Mouse (Mus musculus): ENCODE measurements around the gene Rcsd1. TPM values are rescaled to one million over a fixed set of nuclear protein-coding genes. Genes with fewer than 3 reads are reported as not detected.

The Rcsd1 gene
- polyA plus RNA-seq, 1 experiment from 2014 or later: 13.5 TPM

DNA sequence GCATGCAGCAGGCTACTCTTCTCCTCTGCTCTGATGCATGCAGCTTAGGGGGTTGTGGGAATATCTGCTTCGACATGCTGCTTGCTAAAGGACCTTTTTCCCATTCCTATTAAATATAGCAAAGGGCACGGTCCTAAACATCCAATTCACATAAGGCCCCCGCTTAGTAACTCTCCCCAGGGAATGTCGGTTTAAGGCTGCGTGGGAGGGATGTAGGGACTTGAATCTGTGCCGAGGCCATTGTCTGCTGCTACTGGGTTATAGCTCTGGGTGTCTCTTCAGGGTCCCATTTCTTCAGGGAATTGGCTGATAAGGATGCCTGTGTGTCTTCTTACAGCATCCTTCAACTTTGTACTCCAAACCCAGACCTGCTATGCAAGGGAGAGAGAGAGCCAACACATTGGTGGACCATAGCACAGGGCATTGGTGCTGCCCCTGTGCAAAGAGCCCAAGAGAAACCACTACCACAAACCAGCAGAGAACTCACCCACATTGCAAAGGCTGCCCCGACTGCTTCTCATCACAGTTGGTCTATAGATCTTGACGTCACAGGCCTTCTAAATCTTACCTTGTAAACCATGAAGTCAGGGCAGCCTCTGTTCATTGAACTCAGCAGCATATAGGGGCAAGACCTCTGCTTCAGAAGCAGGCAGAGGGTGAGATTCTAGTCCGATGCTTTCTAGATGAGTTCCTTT, 724 bp downstream of the Rcsd1 start:
- Histone ChIP-seq H3K9ac (no peak overlapping the region), H3K4me3 (peak overlapping the region; percentile 61), H3K4me1 (replicated peaks) (peaks cover 15% of the 10 kb centered on the region; the same call in 1 of the 2 replicates), H3K27me3 (peaks cover 58% of the 10 kb centered on the region), H3K4me2 (peak overlapping the region; percentile 98), H3K27ac (no peak overlapping the region), H3K36me3 (no peaks in the 10 kb centered on the region), H3K9me3 (no peaks in the 10 kb centered on the region)
- 39% methylated on average over 9 of the region's 9 CpGs for WGBS
- ATAC-seq (ENCODE audit: low FRiP score): no peak

DNA sequence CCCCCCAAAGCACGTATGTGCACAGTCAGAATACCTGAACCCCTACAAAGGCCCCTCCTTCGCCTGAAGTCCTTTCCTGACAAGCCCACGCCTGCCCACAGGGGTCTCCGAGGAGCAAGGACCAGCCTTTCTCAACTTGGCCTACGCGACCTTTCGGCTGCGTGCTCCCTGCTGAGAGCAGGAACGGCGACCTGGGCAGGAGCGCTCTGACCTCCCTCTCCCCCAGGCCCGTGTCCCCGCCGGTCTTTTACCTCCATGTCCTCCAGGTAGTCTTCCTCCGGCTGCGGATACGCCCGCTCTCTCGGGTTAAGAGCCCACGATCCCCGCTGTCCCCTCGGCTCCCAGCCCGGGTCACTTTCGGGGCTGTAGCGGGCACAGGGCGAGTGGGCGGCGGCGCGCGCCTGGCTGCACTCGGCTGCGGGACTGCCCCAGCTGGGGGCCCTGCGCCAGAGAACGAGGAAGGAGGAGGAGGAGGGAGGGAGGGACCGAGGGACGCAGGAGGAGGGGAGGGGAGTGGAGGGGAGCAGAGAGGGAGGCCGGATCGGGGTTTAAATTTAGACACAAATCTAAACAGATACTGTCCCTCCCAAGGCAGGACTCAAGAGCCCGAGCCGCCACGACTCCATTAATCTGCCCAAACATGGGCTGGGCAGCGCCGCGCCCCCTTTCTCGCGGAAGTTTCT, 1.8 kb downstream of the Rcsd1 start:
- Histone ChIP-seq H3K36me3 (no peaks in the 10 kb centered on the region), H3K27ac (0 out of 2 replicates have a peak overlapping the region, but pooled peaks have one; percentile 15), H3K4me2 (peak overlapping the region; percentile 98), H3K9ac (peak overlapping the region; percentile 76), H3K4me1 (replicated peaks) (peaks cover 19% of the 10 kb centered on the region), H3K4me3 (peak overlapping the region; percentile 61), H3K9me3 (no peaks in the 10 kb centered on the region), H3K27me3 (peaks cover 63% of the 10 kb centered on the region)
- under 1% methylated on average over 41 of the region's 47 CpGs for WGBS
- ATAC-seq (ENCODE audit: low FRiP score): 0 out of 2 replicates have a peak, but pooled peaks have one; percentile 43

DNA sequence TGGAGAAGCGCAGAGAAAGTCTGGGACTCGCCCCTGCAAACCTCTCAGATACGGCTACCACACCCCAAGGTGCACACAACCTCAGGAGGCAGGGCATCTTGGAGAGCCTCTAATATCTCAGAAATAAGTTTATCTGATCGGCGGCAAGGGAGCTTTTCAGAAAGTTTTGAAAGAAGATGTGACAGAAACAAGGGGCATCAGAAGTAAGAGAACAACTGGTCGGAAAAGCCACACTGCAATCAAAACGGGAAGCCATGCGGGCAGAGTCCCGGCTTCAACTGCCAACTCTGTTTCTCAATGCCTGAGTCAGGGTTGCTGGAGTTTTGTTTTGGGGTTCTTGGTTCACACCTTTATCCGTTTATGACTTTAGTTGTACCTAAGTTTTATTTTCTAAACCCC, 2.3 kb downstream of the Rcsd1 start:
- WGBS: 26% methylated on average over 10 of the region's 10 CpGs
- no peak for ATAC-seq (ENCODE audit: low FRiP score)
- 0 out of 2 replicates have a peak overlapping the region, but pooled peaks have one; percentile 15 for H3K27ac ChIP-seq
- peaks cover 68% of the 10 kb centered on the region for H3K27me3 ChIP-seq
- peak overlapping the region; percentile 61 for H3K4me3 ChIP-seq
- peak overlapping the region; percentile 98 for H3K4me2 ChIP-seq
- H3K9ac ChIP-seq: peak overlapping the region; percentile 76; the same call in 1 of the 2 replicates
- H3K36me3 ChIP-seq: no peaks in the 10 kb centered on the region
- peaks cover 24% of the 10 kb centered on the region for H3K4me1 ChIP-seq (replicated peaks)
- no peaks in the 10 kb centered on the region for H3K9me3 ChIP-seq

DNA sequence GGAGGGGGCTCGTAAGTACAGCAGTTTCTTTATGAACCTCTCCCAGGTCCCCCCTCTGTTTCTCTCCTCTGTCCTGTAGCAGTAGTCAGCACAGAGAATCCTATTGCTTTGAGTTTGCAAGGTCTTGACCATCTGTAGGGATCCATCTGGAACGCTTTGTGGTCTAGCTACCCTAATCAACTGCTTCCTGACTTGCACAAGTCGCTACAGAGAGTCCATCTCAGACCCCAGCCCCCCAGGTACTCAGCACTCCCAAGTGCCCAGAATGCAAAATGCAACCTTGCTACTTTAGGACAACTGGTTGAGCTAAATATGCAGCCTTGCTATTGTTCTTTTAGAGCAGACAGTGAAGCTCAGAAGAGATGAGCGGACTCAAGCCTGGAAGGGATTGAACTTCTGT, 3.1 kb downstream of the Rcsd1 start:
- no peaks in the 10 kb centered on the region for H3K36me3 ChIP-seq
- H3K4me1 ChIP-seq (replicated peaks): peaks cover 24% of the 10 kb centered on the region
- H3K9ac ChIP-seq: no peak overlapping the region
- H3K4me3 ChIP-seq: peak overlapping the region; percentile 61; the same call in 1 of the 2 replicates
- ATAC-seq (ENCODE audit: low FRiP score): no peak
- no peak overlapping the region for H3K27ac ChIP-seq
- H3K4me2 ChIP-seq: peak overlapping the region; percentile 98
- no peaks in the 10 kb centered on the region for H3K9me3 ChIP-seq
- WGBS: 77% methylated on average over 4 of the region's 4 CpGs
- peaks cover 69% of the 10 kb centered on the region for H3K27me3 ChIP-seq

DNA sequence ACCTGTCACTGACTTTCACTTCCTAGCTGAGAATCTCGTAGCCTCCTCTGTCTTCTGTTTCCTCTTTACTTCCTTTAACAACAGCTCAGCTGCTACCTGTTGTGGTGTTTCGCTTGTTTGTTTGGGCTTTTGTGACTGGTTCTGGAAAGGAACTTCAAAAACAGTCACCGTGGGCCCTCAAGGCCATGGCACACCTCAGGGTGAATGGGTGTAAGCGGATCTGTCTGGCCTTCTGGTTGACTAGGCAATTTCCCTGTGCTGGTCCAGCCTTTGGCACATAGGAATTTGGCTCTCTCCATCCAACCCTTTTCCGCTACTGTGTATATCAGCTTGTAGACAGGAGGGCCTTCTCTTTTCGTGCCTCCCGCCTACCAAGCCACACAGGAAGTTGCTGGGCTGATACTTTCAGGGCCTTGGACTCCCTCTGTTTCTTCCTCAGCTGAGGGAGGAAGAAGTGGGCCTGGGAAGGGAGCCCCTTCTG, 3.6 kb downstream of the Rcsd1 start:
- Histone ChIP-seq H3K27me3 (peaks cover 73% of the 10 kb centered on the region), H3K4me1 (replicated peaks) (peaks cover 24% of the 10 kb centered on the region), H3K27ac (no peak overlapping the region), H3K36me3 (no peaks in the 10 kb centered on the region), H3K4me3 (no peak overlapping the region), H3K9me3 (no peaks in the 10 kb centered on the region), H3K9ac (no peak overlapping the region), H3K4me2 (peak overlapping the region; percentile 98; the same call in 1 of the 2 replicates)
- 79% methylated on average over 7 of the region's 7 CpGs for WGBS
- no peak for ATAC-seq (ENCODE audit: low FRiP score)

DNA sequence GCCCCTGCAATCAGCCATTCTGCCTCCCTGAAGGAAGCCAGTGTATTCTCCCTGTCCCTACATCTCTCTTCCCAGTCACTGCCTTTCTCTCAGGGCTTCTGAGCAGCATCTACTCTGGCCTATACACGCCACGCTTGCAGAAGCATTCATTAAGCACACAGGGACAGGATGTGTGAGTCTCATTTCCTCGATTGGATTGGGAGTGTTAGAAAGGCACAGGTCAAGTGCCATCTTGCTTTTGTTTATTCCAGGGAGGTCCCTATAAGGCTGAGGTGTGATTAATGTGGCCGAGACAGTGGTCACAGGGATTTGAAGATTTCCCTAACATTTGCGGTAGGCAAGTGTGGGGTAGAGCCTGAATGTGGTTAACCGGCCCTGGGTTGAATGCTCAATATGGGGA, 4.2 kb downstream of the Rcsd1 start:
- Histone ChIP-seq H3K9ac (no peak overlapping the region), H3K4me3 (no peak overlapping the region), H3K27ac (no peak overlapping the region), H3K4me1 (replicated peaks) (peaks cover 24% of the 10 kb centered on the region), H3K4me2 (0 out of 2 replicates have a peak overlapping the region, but pooled peaks have one; percentile 1), H3K27me3 (peaks cover 73% of the 10 kb centered on the region), H3K9me3 (no peaks in the 10 kb centered on the region), H3K36me3 (no peaks in the 10 kb centered on the region)
- WGBS: 78% methylated on average over 6 of the region's 6 CpGs
- no peak for ATAC-seq (ENCODE audit: low FRiP score)

GRCm38 (mm10) chr1:165704841-165705240, 4.7 kb downstream of the Rcsd1 start:
- H3K36me3 ChIP-seq: no peaks in the 10 kb centered on the region
- H3K4me1 ChIP-seq (replicated peaks): peaks cover 24% of the 10 kb centered on the region
- H3K4me3 ChIP-seq: no peak overlapping the region
- H3K4me2 ChIP-seq: 0 out of 2 replicates have a peak overlapping the region, but pooled peaks have one; percentile 1
- WGBS: 88% methylated on average over 3 of the region's 3 CpGs
- peaks cover 69% of the 10 kb centered on the region for H3K27me3 ChIP-seq
- no peaks in the 10 kb centered on the region for H3K9me3 ChIP-seq
- H3K27ac ChIP-seq: no peak overlapping the region
- no peak for ATAC-seq (ENCODE audit: low FRiP score)
- H3K9ac ChIP-seq: no peak overlapping the region

GRCm38 (mm10) chr1:165702221-165703031, 7.1 kb downstream of the Rcsd1 start:
- 18% methylated on average over 19 of the region's 19 CpGs for WGBS
- H3K4me2 ChIP-seq: peak overlapping the region; percentile 43
- H3K27ac ChIP-seq: no peak overlapping the region
- peaks cover 10% of the 10 kb centered on the region for H3K4me1 ChIP-seq (replicated peaks)
- no peaks in the 10 kb centered on the region for H3K36me3 ChIP-seq
- H3K9ac ChIP-seq: no peak overlapping the region
- H3K27me3 ChIP-seq: peaks cover 44% of the 10 kb centered on the region
- H3K9me3 ChIP-seq: no peaks in the 10 kb centered on the region
- 0 out of 2 replicates have a peak overlapping the region, but pooled peaks have one; percentile 4 for H3K4me3 ChIP-seq
- ATAC-seq (ENCODE audit: low FRiP score): no peak

DNA sequence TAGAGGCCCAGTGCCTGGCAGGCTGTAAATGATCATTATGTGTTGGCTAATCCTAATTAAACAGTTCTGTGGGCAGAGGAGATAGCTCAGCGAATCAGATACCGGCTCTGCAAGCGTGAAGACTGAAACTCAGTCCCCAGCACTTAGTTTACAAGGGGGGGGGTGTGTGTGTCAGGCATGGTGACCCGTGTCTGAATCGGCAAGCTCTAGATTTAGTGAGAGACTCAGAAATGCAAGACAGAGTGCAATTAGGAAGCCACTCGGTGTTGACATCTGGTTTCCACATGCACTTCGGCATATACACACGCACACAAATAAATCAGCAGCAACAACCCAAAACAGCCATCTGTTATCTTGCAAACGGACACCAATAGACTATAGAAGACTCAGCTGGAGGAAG, 8.0 kb downstream of the Rcsd1 start:
- H3K4me1 ChIP-seq (replicated peaks): peaks cover 9% of the 10 kb centered on the region; the same call in 1 of the 2 replicates
- H3K9ac ChIP-seq: no peak overlapping the region
- no peaks in the 10 kb centered on the region for H3K36me3 ChIP-seq
- H3K4me3 ChIP-seq: no peak overlapping the region
- H3K27ac ChIP-seq: no peak overlapping the region
- 66% methylated on average over 9 of the region's 9 CpGs for WGBS
- no peak overlapping the region for H3K4me2 ChIP-seq
- ATAC-seq (ENCODE audit: low FRiP score): no peak
- no peaks in the 10 kb centered on the region for H3K9me3 ChIP-seq
- H3K27me3 ChIP-seq: peaks cover 36% of the 10 kb centered on the region

GRCm38 (mm10) chr1:165700933-165701518, 8.5 kb downstream of the Rcsd1 start:
- Histone ChIP-seq H3K4me1 (replicated peaks) (peaks cover 9% of the 10 kb centered on the region; the same call in 1 of the 2 replicates), H3K9me3 (no peaks in the 10 kb centered on the region), H3K36me3 (no peaks in the 10 kb centered on the region), H3K4me2 (no peak overlapping the region), H3K4me3 (no peak overlapping the region), H3K27me3 (peaks cover 30% of the 10 kb centered on the region), H3K27ac (no peak overlapping the region), H3K9ac (no peak overlapping the region)
- no peak for ATAC-seq (ENCODE audit: low FRiP score)
- WGBS: 88% methylated on average over 6 of the region's 6 CpGs

GRCm38 (mm10) chr1:165700376-165700815, 9.2 kb downstream of the Rcsd1 start:
- Histone ChIP-seq H3K36me3 (no peaks in the 10 kb centered on the region), H3K9me3 (no peaks in the 10 kb centered on the region), H3K4me3 (no peak overlapping the region), H3K27ac (no peak overlapping the region), H3K4me2 (no peak overlapping the region), H3K27me3 (peaks cover 24% of the 10 kb centered on the region), H3K4me1 (replicated peaks) (peaks cover 9% of the 10 kb centered on the region; the same call in 1 of the 2 replicates), H3K9ac (no peak overlapping the region)
- ATAC-seq (ENCODE audit: low FRiP score): no peak
- 63% methylated on average over 7 of the region's 7 CpGs for WGBS

Data from hindbrain, embryonic 13.5 days (tissue).